Mouse (Mus musculus) neural tube, embryonic 15.5 days (tissue): ENCODE measurements around the gene Gabarap. TPM values are rescaled to one million over a fixed set of nuclear protein-coding genes. Genes with fewer than 3 reads are reported as not detected.

ENCODE experiments used
- ATAC-seq: fragments of 200-750 bp; cut with Nextera tagmentation; 2 replicates; pipeline ENCODE4 v1.8.0; 2017; ENCODE audit warnings: mild to moderate bottlenecking, moderate TSS enrichment, moderate library complexity; ENCODE audit not compliant: low FRiP score
- H3K27ac ChIP-seq: fragments of 300-500 bp; sonication (generic); replicated peaks from 2 replicates; pipeline ENCODE4 v1.5.1; 2015; ENCODE audit warnings: mild to moderate bottlenecking, inconsistent platforms
- H3K27me3 ChIP-seq: fragments of 300-500 bp; sonication (generic); replicated peaks from 2 replicates; pipeline ENCODE4 v1.6.1; 2015; ENCODE audit warnings: inconsistent platforms
- H3K36me3 ChIP-seq: fragments of 300-500 bp; sonication (generic); 2 replicates; pipeline ENCODE4 v1.6.1; 2015; ENCODE audit warnings: inconsistent platforms
- H3K4me1 ChIP-seq: fragments of 300-500 bp; sonication (generic); 2 replicates; pipeline ENCODE4 v1.6.1; 2015; ENCODE audit warnings: inconsistent platforms
- H3K4me2 ChIP-seq: fragments of 300-500 bp; sonication (generic); 2 replicates; pipeline ENCODE4 v1.6.1; 2015; ENCODE audit warnings: inconsistent platforms, mild to moderate bottlenecking, moderate library complexity
- H3K4me3 ChIP-seq: fragments of 300-500 bp; sonication (generic); replicated peaks from 2 replicates; pipeline ENCODE4 v1.5.1; 2015; ENCODE audit warnings: mild to moderate bottlenecking, inconsistent platforms
- H3K9ac ChIP-seq: fragments of 300-500 bp; sonication (generic); replicated peaks from 2 replicates; pipeline ENCODE4 v1.6.1; 2015; ENCODE audit warnings: mild to moderate bottlenecking, inconsistent platforms
- H3K9me3 ChIP-seq: fragments of 300-500 bp; sonication (generic); replicated peaks from 2 replicates; pipeline ENCODE4 v1.6.1; 2016; ENCODE audit warnings: inconsistent platforms
- WGBS: fragments of 180-500 bp; shearing (Covaris S2); methylation state at CpG from one replicate; pipeline ENCODE4 v1.1.7; 2015; ENCODE audit warnings: mixed read lengths; 5-methylcytosine and 5-hydroxymethylcytosine counted together
- polyA plus RNA-seq: library from polyadenylated mRNA; unstranded; fragments of >200 nt; fragmentation: Nextera tagmentation; extraction: Ambion mirVana; gene quantifications from 2 replicates; pipeline ENCODE4 v1.2.1, GENCODE M21; 2015

Gene Gabarap
- polyA plus RNA-seq, 1 experiment from 2014 or later: 565 TPM

DNA sequence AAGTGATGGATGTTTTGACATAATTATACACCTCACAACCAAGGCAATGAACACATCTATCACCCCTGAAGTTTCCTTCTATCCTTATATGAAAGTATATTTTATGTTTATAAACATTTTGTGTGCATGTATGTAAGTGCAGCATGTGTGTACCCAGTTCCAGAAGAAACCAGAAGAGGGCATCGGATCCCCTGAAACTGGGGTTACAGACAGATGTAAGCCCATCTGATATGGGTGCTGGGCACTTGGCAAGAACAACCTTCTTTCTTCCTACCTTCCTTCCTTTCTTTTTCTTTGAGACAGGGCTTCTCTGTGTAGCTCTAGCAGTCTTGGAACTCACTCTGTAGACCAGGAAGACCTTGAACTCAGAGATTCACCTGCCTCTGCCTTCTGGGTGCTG lies 34.7 kb upstream of the Gabarap start:
- no peak overlapping the region for H3K27ac ChIP-seq
- H3K4me3 ChIP-seq: no peak overlapping the region
- no peak overlapping the region for H3K9ac ChIP-seq
- no peaks in the 10 kb centered on the region for H3K36me3 ChIP-seq
- H3K4me2 ChIP-seq: no peak overlapping the region
- ATAC-seq: no peak
- H3K27me3 ChIP-seq: peaks cover 12% of the 10 kb centered on the region; the same call in 1 of the 2 replicates
- no peaks in the 10 kb centered on the region for H3K4me1 ChIP-seq
- 68% methylated on average over 1 of the region's 1 CpGs for WGBS
- H3K9me3 ChIP-seq: no peaks in the 10 kb centered on the region

DNA sequence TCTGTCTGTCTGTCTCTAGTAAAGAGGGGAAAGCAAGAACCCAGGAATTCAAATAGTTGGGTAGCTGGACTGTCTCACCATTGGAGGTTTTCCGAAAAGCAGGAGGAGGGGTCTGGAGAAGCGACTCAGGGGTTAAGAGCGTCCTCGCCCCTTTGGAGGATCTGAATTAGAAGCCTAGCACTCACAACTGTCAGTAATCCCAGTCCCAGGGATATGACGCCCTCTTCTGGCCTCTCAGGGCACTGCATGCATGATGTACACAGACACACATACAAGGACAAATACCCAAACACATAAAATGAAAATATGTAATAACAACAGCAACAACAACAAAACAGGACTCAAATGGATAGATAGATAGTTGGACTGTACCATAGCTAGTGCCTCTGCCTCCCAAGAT lies 30.3 kb upstream of the Gabarap start:
- Histone ChIP-seq H3K4me3 (no peak overlapping the region), H3K9me3 (no peaks in the 10 kb centered on the region), H3K27ac (no peak overlapping the region), H3K9ac (no peak overlapping the region), H3K4me1 (peaks cover 6% of the 10 kb centered on the region; the same call in 1 of the 2 replicates), H3K4me2 (no peak overlapping the region), H3K27me3 (peaks cover 55% of the 10 kb centered on the region), H3K36me3 (no peaks in the 10 kb centered on the region)
- ATAC-seq: no peak
- WGBS: 39% methylated on average over 5 of the region's 5 CpGs

DNA sequence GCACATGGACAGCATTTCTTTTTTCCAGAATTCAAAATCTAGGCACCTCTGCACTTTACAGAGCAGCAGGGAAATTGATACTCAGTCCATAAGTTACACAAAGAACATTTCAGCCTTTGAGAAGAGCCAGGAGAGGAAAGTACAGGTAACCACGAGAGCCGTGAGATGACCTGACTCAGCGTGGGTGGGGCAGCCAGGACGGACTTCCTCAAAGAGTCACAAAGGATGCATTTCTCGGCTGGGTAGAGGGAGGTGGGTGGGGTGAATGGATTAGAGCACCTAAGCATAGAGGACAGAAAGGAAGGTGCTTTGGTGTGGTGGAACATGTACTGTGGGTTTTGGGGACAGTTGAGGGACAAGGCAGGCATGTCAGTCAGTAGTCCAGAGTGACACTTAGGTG lies 29.1 kb upstream of the Gabarap start:
- Histone ChIP-seq H3K27ac (no peak overlapping the region), H3K9me3 (no peaks in the 10 kb centered on the region), H3K4me2 (no peak overlapping the region), H3K27me3 (peaks cover 66% of the 10 kb centered on the region), H3K4me1 (peaks cover 17% of the 10 kb centered on the region), H3K9ac (no peak overlapping the region), H3K4me3 (no peak overlapping the region), H3K36me3 (no peaks in the 10 kb centered on the region)
- ATAC-seq: no peak
- WGBS: 44% methylated on average over 5 of the region's 5 CpGs

DNA sequence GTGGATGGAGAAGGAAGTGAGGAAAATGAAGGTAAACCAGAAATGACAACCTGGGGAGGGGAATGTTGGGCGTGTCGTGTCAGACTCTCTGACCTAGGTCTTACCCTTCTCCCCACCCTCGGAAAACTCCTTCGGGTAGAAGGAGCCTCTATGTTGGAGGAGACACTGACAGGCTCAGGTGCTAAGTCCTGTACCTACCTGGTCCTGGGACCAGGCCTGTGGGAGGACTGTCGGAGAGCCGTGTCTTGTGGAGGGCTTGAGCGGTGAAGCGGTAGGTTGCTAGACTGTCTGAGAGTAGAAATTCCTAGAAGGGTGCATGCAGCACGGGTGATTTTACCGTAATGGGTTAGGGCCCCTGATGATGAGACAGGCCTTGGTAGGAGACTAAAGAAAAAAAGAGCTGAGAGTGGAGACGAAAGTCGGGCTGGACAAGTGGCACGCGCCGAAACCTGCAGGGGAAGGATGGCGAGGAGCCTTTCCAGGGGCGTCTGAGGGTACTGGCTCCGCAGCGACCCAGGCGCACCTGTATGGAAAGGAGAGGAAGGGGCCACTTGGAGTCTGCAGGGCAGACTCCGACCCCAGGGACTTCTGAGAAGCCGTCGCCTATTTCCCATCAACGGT lies 26.2 kb upstream of the Gabarap start, which contains the start of gene Cldn7:
Cldn7 (plus strand) TSS at position 130 of the 621 bp plus-strand sequence.
- peak within 1 kb of the TSS; percentile 14; the same call in 1 of the 2 replicates for H3K4me3 ChIP-seq
- no peak within 1 kb of the TSS for H3K27ac ChIP-seq
- H3K4me2 ChIP-seq: peak within 1 kb of the TSS; percentile 34
- peaks cover 18% of the 10 kb centered on the region for H3K4me1 ChIP-seq
- no peak for ATAC-seq
- H3K9ac ChIP-seq: no peak within 1 kb of the TSS
- H3K9me3 ChIP-seq: no peaks in the 10 kb centered on the region
- H3K36me3 ChIP-seq: peaks cover 18% of the 10 kb centered on the region
- peaks cover 83% of the 10 kb centered on the region for H3K27me3 ChIP-seq
- 18% methylated on average over 24 of the region's 24 CpGs for WGBS

DNA sequence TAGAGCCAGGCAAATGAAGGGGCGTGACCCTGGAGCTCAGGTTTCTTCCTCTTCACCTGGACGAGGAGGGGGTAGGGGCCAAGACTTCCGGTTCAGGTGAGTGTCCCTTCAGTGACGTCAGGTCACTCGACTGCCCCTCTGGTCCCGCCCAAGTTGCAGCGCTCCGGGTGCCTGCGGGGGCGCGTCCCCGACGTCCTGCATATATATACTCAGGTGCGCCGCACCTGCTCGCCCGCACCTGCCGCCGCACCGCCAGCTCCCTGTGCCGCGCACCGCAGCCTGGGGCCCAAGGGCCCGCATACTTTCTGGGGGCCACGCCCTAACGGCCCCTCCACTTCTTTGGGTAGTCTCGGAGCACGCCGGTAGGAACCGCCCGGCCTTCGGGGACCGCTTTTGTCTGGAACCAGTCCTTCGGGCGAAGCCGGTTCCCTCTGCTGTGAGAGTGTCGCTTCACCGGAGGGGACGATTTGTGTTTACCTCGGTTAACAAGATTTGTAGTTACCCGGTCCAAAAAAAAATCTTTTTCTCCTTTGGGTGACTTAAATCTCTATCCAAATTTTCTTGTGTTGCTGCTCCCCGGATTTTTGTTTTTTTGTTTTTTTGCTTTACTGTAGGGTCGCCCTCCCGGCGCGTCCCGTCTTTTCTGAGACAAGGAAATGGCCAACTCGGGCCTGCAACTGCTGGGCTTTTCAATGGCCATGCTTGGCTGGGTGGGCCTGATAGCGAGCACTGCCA lies 25.5 kb upstream of the Gabarap start:
- WGBS: 1% methylated on average over 48 of the region's 49 CpGs
- Histone ChIP-seq H3K27ac (no peak overlapping the region), H3K36me3 (peaks cover 23% of the 10 kb centered on the region), H3K4me1 (peaks cover 18% of the 10 kb centered on the region), H3K27me3 (peaks cover 83% of the 10 kb centered on the region), H3K4me2 (peak overlapping the region; percentile 49), H3K4me3 (peak overlapping the region; percentile 17; the same call in 1 of the 2 replicates), H3K9ac (no peak overlapping the region), H3K9me3 (no peaks in the 10 kb centered on the region)
- no peak for ATAC-seq

DNA sequence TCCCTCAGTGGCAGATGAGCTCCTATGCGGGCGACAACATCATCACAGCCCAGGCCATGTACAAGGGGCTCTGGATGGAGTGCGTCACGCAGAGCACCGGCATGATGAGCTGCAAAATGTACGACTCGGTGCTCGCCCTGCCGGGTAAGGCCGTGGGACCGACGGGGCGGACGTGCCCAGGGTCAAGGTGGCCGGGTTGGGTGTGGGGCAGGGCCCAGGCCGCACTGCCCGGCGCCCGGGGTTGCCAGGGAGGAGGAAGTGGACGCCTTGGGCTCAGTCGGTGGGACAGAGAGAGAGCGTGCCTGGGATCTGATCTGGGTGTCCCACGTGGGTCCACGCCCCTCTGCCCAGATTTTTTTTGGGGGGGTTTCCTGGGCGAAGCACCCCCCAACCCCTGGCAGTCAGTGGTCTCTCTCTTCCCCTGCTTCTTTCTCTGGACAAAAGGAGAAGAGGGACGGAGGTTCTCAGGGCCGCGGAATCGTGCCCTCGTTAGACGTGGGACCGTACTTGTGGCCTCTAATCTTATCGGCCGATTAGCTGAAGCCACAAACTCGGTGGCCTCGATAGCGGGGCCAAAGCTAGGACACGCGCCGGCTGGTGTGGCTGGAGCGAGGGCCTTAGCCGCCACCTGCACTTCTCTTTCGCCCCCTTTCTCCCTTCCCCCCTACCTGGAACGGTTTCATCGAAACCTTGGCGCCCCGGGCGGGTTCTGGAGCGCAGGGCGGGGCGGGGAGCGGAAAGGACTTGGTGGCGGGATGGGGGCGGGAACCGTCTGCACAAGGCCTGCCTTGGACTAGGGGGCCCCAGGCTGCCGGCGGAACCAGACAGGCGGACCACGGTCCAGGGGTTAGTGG lies 24.7 kb upstream of the Gabarap start:
- 0 out of 2 replicates have a peak, but pooled peaks have one; percentile 41 for ATAC-seq
- no peak overlapping the region for H3K27ac ChIP-seq
- 2% methylated on average over 59 of the region's 59 CpGs for WGBS
- peak overlapping the region; percentile 49 for H3K4me2 ChIP-seq
- 0 out of 2 replicates have a peak overlapping the region, but pooled peaks have one; percentile 0 for H3K9ac ChIP-seq
- H3K4me3 ChIP-seq: peak overlapping the region; percentile 17
- H3K4me1 ChIP-seq: peaks cover 18% of the 10 kb centered on the region
- H3K27me3 ChIP-seq: peaks cover 77% of the 10 kb centered on the region
- no peaks in the 10 kb centered on the region for H3K9me3 ChIP-seq
- H3K36me3 ChIP-seq: peaks cover 27% of the 10 kb centered on the region

DNA sequence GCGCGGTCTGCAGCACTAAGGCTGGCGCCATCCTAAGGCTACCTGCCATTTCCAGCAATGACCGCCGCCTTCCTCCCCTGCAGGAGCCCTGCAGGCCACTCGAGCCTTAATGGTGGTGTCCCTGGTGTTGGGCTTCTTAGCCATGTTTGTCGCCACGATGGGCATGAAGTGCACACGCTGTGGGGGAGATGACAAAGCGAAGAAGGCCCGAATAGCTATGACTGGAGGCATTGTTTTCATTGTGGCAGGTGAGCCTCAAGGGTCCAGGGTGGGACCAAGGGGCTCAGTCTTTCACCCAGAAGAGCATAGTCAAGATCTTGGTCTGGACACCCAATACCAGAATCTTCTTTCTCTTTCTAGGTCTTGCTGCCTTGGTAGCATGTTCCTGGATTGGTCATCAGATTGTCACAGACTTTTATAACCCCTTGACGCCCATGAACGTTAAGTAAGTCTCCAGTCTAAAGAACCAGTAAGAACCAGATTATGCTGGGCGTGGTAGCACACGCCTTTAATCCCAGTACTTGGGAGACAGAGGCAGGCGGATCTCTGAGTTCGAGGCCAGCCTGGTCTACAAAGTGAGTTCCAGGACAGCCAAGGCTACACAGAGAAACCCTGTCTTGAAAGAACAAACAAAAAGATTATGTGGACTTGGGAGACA lies 24.0 kb upstream of the Gabarap start:
- Histone ChIP-seq H3K4me2 (peak overlapping the region; percentile 49), H3K4me1 (peaks cover 18% of the 10 kb centered on the region), H3K9me3 (no peaks in the 10 kb centered on the region), H3K27ac (no peak overlapping the region), H3K27me3 (peaks cover 70% of the 10 kb centered on the region), H3K36me3 (peaks cover 32% of the 10 kb centered on the region), H3K9ac (0 out of 2 replicates have a peak overlapping the region, but pooled peaks have one; percentile 0), H3K4me3 (peak overlapping the region; percentile 17)
- 38% methylated on average over 17 of the region's 17 CpGs for WGBS
- ATAC-seq: no peak

DNA sequence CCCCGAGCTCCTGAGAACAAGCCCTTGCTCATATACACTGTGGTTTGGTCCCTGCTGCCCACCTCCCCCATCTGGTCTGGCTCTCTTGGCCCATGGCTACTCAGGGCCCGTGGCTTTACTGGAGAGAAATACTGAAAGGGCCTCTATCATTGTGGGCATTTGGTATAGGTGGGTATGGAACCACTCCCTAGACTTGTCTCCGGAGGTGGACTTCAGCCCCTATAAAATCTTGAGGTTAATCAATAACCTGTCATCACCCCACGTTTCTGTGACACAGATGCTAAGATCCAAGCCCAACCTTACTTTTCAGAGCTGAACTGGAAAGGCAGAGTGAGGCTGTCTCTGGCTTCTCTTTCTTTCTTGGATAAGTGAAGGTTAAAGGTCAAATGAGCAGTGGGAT lies 22.1 kb upstream of the Gabarap start:
- Histone ChIP-seq H3K4me1 (peaks cover 18% of the 10 kb centered on the region), H3K27ac (no peak overlapping the region), H3K27me3 (peaks cover 52% of the 10 kb centered on the region), H3K4me3 (no peak overlapping the region), H3K36me3 (peaks cover 48% of the 10 kb centered on the region), H3K4me2 (no peak overlapping the region), H3K9ac (no peak overlapping the region), H3K9me3 (no peaks in the 10 kb centered on the region)
- 86% methylated on average over 4 of the region's 4 CpGs for WGBS
- ATAC-seq: no peak

DNA sequence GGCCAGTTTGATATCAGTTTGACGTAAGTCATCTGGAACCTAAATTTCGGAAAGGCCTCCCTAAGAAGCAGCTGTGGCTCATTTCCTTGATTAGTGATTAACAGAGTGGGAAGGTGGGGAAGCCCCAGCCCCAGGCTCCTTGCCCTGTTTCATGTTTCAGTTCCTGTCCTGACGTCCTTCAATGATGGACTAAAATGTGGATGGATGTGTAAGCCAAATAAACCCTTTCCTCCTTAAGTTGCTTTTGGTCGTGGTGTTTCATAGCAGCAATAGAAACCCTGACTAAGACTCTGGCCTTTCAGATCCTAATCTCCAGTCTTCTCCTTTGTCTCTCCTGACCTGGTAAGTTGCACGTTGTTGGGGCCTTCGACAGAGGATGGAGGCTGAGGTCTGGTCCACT lies 20.7 kb upstream of the Gabarap start:
- H3K36me3 ChIP-seq: peaks cover 62% of the 10 kb centered on the region
- WGBS: 87% methylated on average over 6 of the region's 6 CpGs

DNA sequence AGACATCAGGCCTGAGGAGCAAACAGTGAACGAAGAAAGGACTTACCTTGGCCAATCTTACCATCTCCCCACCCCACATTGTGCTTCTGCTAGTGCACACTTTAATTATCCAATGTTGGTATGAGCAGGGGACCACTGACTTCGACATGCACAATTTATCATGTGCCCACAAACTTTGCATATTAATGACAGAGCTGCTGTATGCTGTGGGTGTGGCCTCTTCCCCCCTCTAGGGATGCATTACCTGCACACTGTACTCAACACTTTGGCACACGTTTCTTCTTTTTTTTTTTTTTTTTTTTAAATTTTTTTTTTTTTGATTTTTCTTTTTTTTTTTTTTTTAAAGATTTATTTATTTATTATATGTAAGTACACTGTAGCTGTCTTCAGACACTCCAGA lies 20.2 kb upstream of the Gabarap start:
- Histone ChIP-seq H3K27me3 (peaks cover 34% of the 10 kb centered on the region), H3K4me2 (no peak overlapping the region), H3K9ac (no peak overlapping the region), H3K27ac (no peak overlapping the region), H3K9me3 (no peaks in the 10 kb centered on the region), H3K36me3 (peaks cover 66% of the 10 kb centered on the region), H3K4me3 (no peak overlapping the region), H3K4me1 (peaks cover 11% of the 10 kb centered on the region)
- ATAC-seq: no peak
- WGBS: 83% methylated on average over 3 of the region's 3 CpGs

More for the DNA sequence above, 20.7 kb upstream of the Gabarap start:
- Histone ChIP-seq H3K9ac (no peak overlapping the region), H3K27ac (no peak overlapping the region), H3K4me1 (peaks cover 16% of the 10 kb centered on the region), H3K27me3 (peaks cover 38% of the 10 kb centered on the region), H3K9me3 (no peaks in the 10 kb centered on the region), H3K4me2 (no peak overlapping the region), H3K4me3 (no peak overlapping the region)
- ATAC-seq: no peak

DNA sequence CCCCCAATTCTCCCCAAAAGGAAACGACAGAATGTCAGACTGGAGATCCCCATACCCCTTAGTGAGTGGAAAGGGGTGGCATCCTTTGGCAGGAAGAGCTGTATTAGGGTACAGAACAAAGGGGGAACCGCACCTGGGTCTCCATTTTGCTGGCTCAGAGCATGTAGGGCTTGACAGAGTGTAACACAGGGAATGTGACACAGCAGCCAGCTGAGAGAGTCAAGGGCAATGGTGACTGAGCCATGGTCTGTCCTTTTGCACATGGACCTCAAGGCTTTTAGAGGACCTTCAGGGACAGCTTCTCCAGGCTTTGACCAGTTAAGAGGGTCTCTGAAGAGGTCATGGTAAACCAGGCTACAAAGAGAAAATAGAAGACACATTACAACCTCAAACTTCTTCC lies 16.0 kb upstream of the Gabarap start:
- H3K4me2 ChIP-seq: no peak overlapping the region
- no peak overlapping the region for H3K27ac ChIP-seq
- peaks cover 9% of the 10 kb centered on the region for H3K4me1 ChIP-seq
- no peak overlapping the region for H3K4me3 ChIP-seq
- no peak overlapping the region for H3K9ac ChIP-seq
- H3K36me3 ChIP-seq: peaks cover 53% of the 10 kb centered on the region
- ATAC-seq: no peak
- no peaks in the 10 kb centered on the region for H3K27me3 ChIP-seq
- WGBS: 100% methylated on average over 2 of the region's 2 CpGs
- no peaks in the 10 kb centered on the region for H3K9me3 ChIP-seq
